Mouse (Mus musculus) cerebellum, postnatal 10 days (tissue): Measurements from ENCODE around the gene Rnf26.

Source experiments
- DNase-seq, 2 experiments: peaks; one replicate each; pipeline ENCODE4 v3.0.0; 2021; ENCODE audit warnings: mixed read lengths in 2 of 2

Gene Rnf26

DNA sequence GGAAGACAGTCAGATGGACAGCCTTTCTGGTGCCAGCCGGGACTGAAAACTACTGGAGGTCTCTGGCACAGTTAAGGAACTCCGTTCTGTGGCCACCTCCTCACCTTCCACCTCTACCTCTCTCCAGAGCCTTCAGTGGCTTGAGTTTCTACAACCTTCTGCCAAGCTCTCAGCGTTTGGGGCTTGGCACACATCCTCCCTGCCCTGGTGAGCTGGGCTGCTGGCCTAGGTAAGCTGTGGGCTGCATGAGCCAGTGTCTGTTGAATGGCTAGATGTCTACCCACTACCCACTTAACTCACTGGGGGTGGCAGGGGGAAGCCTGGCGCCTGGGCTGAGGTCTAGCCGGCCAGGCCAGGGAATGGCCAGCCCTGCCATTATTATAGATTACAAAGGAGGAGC is 40.2 kb downstream of the Rnf26 start:
- peak; percentile 64 to 76 for DNase-seq

GRCm38 (mm10) chr9:44072599-44072915 is 40.8 kb downstream of the Rnf26 start:
- peak in 1 of 2 experiments; percentile 38 for DNase-seq

- DNase-seq: peak in 1 of 2 experiments; percentile 54
These were observed 41.3 kb downstream of the Rnf26 start for GRCm38 (mm10) chr9:44071914-44072598.

DNA sequence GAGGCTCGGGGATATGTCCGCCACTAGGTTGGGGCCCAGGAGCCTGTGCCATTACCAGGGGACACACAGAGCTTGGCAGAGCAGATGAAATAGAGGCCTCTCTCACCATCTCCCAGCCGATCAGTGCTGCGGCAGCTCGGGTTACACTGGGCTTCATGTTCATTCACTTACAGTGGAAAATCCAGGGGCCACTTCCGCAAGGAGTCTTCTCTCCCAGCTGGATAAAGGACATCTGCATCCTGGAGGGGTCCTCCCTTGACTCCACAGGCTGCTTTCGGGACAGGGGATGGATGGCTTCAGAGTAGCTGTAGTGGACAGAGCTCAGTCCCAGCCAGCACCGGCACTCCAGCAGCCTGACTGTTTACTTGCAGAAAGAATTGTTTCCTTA is 42.5 kb downstream of the Rnf26 start:
- no peak for DNase-seq

DNA sequence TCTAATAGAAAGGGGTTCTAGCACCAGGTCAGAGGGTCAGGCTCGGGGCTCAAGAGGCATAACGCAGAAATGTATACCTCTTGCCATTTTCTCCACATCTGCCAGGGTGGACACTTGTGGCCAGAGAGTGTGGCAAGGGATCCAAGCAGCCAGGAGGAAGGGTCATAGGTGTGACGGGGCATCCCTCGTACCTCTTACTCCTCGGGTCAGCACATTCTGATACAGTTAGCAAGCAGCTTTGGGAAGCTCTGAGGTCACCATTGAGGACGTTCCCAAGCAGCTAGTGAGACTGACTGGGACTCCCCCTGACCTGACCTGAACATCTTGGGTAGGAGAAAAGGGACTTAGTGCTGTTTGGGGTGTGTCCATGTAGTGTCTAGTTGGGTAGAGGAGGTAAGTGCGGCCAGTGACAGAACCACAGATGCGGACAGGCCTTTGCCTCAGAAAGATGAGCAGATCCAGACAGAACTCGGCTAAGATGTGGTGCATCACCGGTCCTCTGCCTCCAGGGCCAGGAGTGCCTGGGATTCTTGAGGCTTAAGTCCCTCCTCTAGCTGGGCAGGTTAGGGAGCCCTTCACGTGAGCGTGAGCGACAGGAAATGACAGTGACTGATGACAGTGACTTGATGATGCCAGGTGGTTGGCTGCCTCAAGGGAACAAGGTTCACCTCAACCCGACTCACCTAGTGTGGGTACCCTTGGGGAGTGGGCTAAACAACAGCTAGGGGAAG is 43.0 kb downstream of the Rnf26 start:
- no peak for DNase-seq

GRCm38 (mm10) chr9:44069252-44069651 is 44.1 kb downstream of the Rnf26 start:
- DNase-seq: no peak

- no peak for DNase-seq
These were observed 45.4 kb downstream of the Rnf26 start for GRCm38 (mm10) chr9:44067960-44068330.

DNA sequence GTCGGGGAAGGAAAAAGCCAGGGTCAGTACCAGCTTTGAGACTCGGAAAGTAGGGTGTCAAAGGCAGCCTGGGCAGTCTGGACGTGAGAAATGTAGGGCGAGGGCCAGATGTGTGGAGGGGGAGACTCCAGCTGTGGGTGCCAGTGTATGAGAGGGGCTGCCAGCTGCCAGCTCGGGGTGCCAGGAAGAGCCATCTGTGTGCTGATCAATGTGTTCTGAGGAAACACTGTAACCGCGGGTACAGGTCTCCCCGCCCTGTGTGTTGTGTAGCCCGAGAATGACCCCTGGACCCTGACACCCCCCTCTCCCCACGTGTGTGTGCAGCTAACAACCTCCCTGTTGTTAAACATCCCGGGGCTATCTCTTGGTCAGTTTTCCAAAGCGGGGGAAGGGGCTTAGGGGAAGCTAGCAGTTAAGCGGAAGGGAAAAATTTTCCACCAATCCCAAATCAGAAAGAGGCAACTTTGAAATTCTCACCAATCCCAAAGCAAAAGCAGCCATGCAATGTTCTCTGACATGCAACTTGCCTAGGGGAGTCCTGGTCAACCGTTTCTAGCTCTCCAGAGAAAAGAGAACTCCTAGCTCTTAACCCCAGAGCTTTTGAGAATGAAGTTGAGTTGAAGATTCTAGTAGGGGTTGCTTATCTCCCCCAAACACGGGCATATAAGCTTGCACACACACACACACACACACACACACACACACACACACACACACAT is 45.9 kb downstream of the Rnf26 start:
- no peak for DNase-seq

DNA sequence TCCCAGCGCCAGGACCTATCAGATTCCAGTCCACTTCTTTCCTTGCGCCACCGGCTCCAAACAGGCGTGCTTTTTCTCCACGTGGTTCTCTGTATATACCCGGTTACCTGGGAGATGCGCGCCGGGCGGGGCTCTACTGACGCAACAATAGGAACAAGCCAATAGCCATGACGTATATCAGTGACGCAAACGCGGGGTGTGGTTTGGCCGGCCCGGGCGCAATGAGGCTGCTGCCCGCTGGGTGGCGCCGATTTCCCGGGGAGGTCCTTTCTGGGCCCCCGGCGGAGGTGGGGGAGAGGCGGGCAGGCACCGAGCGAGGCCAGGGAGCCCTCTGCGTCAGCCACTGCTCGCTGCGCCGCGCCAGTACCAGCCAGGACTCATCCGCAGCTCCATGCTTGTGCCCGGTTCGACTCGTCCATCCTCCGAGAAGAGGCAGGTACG is 46.5 kb downstream of the Rnf26 start, which contains the start of gene Usp2:
Gene Usp2, plus strand, starts transcription at position 237 of the 441 bp plus-strand sequence.
- peak; percentile 99 to 100 for DNase-seq

DNA sequence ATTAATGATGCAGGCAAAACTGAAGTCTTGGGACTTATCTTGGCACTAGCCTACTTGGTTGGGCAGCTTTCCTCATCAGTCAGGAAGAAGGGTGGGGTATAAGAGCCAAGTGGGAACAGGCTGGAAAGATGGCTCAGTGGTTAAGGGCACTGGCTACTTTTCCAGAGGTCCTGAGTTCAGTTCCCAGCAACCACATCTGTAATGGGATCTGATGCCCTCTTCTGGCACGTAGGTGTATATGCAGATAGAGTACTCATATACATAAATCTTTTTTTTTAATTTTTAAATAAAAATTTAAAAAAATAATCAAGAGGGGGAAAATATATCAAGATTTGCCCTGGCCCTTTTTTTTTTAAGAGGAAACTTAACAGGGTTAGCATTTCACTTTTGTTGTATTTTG is 48.1 kb downstream of the Rnf26 start:
- no peak for DNase-seq

DNA sequence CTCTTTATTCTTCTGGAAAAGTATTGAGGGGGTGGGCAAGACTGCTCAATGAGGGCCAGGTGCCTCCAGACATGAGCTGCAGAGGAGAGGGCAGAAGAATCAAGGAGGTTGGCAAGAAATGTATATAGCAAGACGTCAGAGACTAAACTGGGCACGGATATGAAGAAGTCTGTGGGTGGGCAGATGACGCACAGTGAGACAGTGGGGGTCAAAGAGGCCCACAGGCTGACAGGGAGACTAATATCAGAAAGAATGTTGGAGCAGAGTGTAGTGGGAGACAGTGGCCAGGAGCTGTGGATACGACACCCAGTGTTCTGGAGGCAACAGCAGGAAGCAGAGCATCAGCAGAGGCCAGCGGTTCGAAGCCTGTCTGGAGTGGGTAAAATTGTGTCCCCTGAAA is 54.7 kb downstream of the Rnf26 start:
- no peak for DNase-seq

GRCm38 (mm10) chr9:44053936-44054335 is 59.4 kb downstream of the Rnf26 start:
- no peak for DNase-seq

DNA sequence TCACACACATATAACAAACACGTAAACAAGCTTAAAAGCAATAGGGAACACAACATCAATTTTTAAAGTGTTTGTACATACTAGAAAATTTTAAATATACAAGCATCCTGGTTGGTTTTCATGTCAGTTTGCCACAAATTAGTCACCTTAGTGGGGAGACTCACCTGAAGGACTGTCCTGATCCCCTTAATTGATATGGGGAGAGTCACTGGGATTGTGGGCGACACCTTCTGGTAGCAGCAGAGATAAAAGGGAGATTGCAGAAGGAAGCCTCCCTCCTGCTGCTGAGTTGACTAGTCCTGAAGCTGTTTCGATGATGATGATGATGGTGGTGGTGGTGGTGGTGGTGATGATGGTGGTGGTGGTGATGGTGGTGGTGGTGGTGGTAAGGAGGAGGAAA is 60.5 kb downstream of the Rnf26 start:
- no peak for DNase-seq

DNA sequence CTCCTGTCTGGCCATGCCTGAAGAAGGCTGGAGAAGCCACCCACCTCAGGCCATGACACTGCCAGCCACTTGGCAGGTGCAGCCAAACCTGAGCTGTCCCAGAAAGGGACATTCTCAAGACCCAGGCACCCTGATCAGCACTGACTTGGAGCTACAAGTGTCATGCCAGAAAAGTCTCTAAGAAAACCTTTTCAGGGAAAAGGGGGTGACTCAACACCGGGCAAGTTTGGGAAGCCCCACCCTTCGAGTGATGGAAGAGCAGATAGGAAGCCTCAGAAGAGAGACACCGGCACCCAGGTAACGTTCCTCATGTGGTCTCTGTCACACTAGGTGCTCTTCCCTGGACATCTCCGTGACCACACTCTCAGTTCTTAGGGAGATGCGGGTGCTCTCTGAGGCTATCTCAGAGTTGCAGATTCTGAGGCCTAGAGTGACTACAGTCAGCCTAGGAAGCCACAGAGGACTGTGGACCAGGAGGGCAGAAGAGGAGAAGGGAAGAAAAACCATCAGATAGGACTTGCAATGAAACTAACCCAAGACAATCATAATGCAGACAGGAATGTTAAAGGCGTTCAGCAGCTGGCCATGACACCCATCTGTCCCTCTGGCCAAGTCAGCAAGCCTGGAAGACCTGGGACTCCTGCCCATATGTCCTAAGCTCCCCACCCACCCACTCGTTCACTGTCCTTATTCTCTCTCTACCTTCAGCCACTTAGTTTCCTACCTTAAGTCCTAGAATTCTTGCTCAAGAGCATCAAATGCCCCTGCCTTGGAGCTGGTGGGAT is 63.7 kb downstream of the Rnf26 start:
- no peak for DNase-seq

GRCm38 (mm10) chr9:44048541-44049380 is 64.6 kb downstream of the Rnf26 start:
- DNase-seq: no peak

DNA sequence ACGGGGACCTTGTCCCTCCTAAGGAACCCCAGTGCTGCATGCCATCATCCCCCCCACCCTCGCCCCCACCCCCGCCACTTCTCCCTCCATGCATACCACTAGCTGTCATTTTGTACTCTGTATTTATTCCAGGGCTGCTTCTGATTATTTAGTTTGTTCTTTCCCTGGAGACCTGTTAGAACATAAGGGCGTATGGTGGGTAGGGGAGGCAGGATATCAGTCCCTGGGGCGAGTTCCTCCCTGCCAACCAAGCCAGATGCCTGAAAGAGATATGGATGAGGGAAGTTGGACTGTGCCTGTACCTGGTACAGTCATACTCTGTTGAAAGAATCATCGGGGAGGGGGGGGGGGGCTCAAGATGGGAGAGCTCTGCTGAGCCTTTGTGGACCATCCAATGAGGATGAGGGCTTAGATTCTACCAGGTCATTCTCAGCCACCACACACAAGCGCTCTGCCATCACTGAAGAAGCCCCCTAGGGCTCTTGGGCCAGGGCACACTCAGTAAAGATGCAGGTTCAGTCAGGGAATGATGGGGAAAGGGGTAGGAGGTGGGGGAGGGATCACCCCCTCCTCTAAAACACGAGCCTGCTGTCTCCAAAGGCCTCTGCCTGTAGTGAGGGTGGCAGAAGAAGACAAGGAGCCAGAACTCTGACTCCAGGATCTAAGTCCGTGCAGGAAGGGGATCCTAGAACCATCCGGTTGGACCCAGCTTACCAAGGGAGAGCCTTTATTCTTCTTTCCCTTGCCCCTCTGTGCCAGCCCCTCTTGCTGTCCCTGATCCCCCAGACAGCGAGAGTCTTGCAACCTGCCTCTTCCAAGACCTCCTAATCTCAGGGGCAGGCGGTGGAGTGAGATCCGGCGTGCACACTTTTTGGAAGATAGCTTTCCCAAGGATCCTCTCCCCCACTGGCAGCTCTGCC is 65.5 kb downstream of the Rnf26 start:
- no peak for DNase-seq

GRCm38 (mm10) chr9:44047071-44047470 is 66.2 kb downstream of the Rnf26 start:
- peak in 1 of 2 experiments; percentile 20 for DNase-seq

DNA sequence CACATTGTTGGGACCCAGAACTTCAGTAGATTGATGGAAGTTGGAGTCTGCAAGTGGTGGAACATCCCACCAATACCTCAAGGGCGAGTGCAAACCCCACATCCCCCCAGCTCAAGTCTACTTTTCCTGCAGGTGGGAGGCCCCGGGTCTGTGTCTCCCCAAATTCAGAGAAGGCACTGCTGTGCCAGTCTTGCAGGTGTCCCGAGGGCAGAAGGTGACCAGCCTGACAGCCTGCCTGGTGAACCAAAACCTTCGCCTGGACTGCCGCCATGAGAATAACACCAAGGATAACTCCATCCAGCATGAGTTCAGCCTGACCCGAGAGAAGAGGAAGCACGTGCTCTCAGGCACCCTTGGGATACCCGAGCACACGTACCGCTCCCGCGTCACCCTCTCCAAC is 66.9 kb downstream of the Rnf26 start:
- no peak for DNase-seq

DNA sequence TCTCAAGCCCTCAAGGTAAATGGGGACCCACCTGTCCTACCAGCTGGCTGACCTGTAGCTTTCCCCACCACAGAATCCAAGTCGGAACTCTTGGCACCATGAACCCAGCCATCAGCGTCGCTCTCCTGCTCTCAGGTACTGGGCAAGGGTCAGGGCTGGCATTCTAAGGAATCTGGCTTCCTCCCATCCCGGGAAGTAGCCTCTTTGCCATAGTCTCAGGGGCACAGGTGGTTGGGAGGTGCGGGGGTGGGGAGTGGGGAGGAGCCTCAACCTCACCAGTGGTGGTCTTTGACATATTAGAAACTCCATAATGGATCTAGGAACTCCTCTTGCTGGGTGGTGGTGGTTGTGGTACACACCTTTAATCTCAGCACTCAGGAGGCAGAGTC is 67.4 kb downstream of the Rnf26 start:
- DNase-seq: no peak
